Mouse (Mus musculus) heart, postnatal 14 days (tissue): ENCODE results near the gene Ripor2. TPM values are rescaled to one million over a fixed set of nuclear protein-coding genes. Genes with fewer than 3 reads are reported as not detected.

Source experiments
- DNase-seq, 2 experiments: peaks; one replicate each; pipeline ENCODE4 v3.0.0; 2021 to 2022
- intact Hi-C: fragments of 180-260 bp; cut with DNase I; formaldehyde crosslinking; loops from one replicate; pipeline ENCODE4 v1.15.1; 2025
- long read RNA-seq, 2 experiments: library from polyadenylated mRNA; stranded (forward); transcript quantifications; one replicate each; pipeline ENCODE4 v2.0.0; 2021
- total RNA-seq, 2 experiments: library from RNA; stranded (reverse); gene quantifications; 2 replicates each; pipeline ENCODE4 v1.2.3; 2021

The Ripor2 gene
- 1 to 10 TPM; 8.9 to 9.2 TPM for total RNA-seq
- long read RNA-seq, experiment 1, partial matches to known transcripts: 1 of 6 reads
- long read RNA-seq, experiment 1, other reads (novel, unspliced or antisense): 5 of 6 reads
- long read RNA-seq, experiment 2, partial matches to known transcripts: 1 of 5 reads
- long read RNA-seq, experiment 2, other reads (novel, unspliced or antisense): 4 of 5 reads

GRCm38 (mm10) chr13:24581833-24582232 is at the start of gene Ripor2:
TSS of gene Ripor2 (plus strand) at chr13:24582189.
- DNase-seq: no peak
- intact Hi-C loops: no loop called here

GRCm38 (mm10) chr13:24536531-24537167 is 45.3 kb upstream of the Ripor2 start:
- intact Hi-C loops: no loop called here
- no peak for DNase-seq

GRCm38 (mm10) chr13:24538012-24538411 is 44.0 kb upstream of the Ripor2 start:
- intact Hi-C loops: no loop called here
- DNase-seq: no peak

- intact Hi-C loops: no loop called here
Observed at GRCm38 (mm10) chr13:24538941-24539340, 43.0 kb upstream of the Ripor2 start.

GRCm38 (mm10) chr13:24545677-24546076 is 36.3 kb upstream of the Ripor2 start:
- intact Hi-C loops: no loop called here

More at GRCm38 (mm10) chr13:24538941-24539340, 43.0 kb upstream of the Ripor2 start:
- peak in 1 of 2 experiments; percentile 62 for DNase-seq

GRCm38 (mm10) chr13:24546801-24547459 is 35.1 kb upstream of the Ripor2 start:
- intact Hi-C loops: no loop called here
- DNase-seq: no peak

More at GRCm38 (mm10) chr13:24545677-24546076, 36.3 kb upstream of the Ripor2 start:
- DNase-seq: no peak

- DNase-seq: no peak
- intact Hi-C loops: no loop called here
Observed at GRCm38 (mm10) chr13:24548911-24549310, 33.1 kb upstream of the Ripor2 start.

- DNase-seq: no peak
- intact Hi-C loops: no loop called here
Observed at GRCm38 (mm10) chr13:24551100-24551931, 30.7 kb upstream of the Ripor2 start.

- DNase-seq: no peak
- intact Hi-C loops: no loop called here
Observed at GRCm38 (mm10) chr13:24552039-24552438, 29.9 kb upstream of the Ripor2 start.

- intact Hi-C loops: no loop called here
- no peak for DNase-seq
Observed at GRCm38 (mm10) chr13:24561391-24561790, 20.6 kb upstream of the Ripor2 start.

GRCm38 (mm10) chr13:24564706-24565105 is 17.3 kb upstream of the Ripor2 start:
- DNase-seq: no peak
- intact Hi-C loops: loop anchor here (5.0 kb wide), 1 partner anchor 53 kb away; no protein-coding TSS in a partner anchor

- intact Hi-C loops: loop anchor here (5.0 kb wide), 1 partner anchor 52 kb away; no protein-coding TSS in a partner anchor
- peak; percentile 21 to 50 for DNase-seq
Observed at GRCm38 (mm10) chr13:24565230-24565949, 16.6 kb upstream of the Ripor2 start.

GRCm38 (mm10) chr13:24565950-24566320 is 16.1 kb upstream of the Ripor2 start:
- DNase-seq: peak; percentile 19 to 69
- intact Hi-C loops: loop anchor here (5.0 kb wide), 1 partner anchor 51 kb away; no protein-coding TSS in a partner anchor

GRCm38 (mm10) chr13:24567176-24567811 is 14.7 kb upstream of the Ripor2 start:
- intact Hi-C loops: loop anchor here (5.0 kb wide), 1 partner anchor 50 kb away; no protein-coding TSS in a partner anchor

GRCm38 (mm10) chr13:24569066-24569465 is 12.9 kb upstream of the Ripor2 start:
- intact Hi-C loops: loop anchor here (5.0 kb wide), 1 partner anchor 48 kb away; no protein-coding TSS in a partner anchor
- DNase-seq: no peak

More at GRCm38 (mm10) chr13:24567176-24567811, 14.7 kb upstream of the Ripor2 start:
- no peak for DNase-seq

- no peak for DNase-seq
- intact Hi-C loops: no loop called here
Observed at GRCm38 (mm10) chr13:24570716-24571115, 11.3 kb upstream of the Ripor2 start.

GRCm38 (mm10) chr13:24571906-24572305 is 10.1 kb upstream of the Ripor2 start:
- peak in 1 of 2 experiments; percentile 49 for DNase-seq
- intact Hi-C loops: no loop called here

GRCm38 (mm10) chr13:24575126-24575525 is 6.9 kb upstream of the Ripor2 start:
- no peak for DNase-seq
- intact Hi-C loops: no loop called here
